Mouse (Mus musculus) MEL (cell line): ENCODE data around the gene Elk3. TPM values are rescaled to one million over a fixed set of nuclear protein-coding genes. Genes with fewer than 3 reads are reported as not detected.

Experiments
- DNase-seq: peaks from one replicate; pipeline ENCODE4 v3.0.0; 2011; ENCODE audit warnings: low read depth, low spot score
- H3K27ac ChIP-seq: 2 replicates; pipeline ENCODE4 v1.5.1; 2012; ENCODE audit warnings: low read depth, mild to moderate bottlenecking, control low read depth, low read length, moderate library complexity; ENCODE audit not compliant: control insufficient read depth
- H3K27me3 ChIP-seq, 2 experiments: fragments of 150-350 bp in 1 of 2; sonication (generic) in 1 of 2; 2 replicates each; pipeline ENCODE4 v1.6.1; 2012; ENCODE audit warnings: low read length in 2 of 2, mild to moderate bottlenecking in 2 of 2, improper control_type of control experiment in 1 of 2, moderate library complexity in 1 of 2; ENCODE audit not compliant: insufficient read depth in 2 of 2, control insufficient read depth in 1 of 2
- H3K36me3 ChIP-seq, 2 experiments: 2 replicates each; pipeline ENCODE4 v1.6.1; 2012 to 2014; ENCODE audit warnings: low read length in 2 of 2, improper control_type of control experiment in 1 of 2, inconsistent platforms in 1 of 2, mild to moderate bottlenecking in 1 of 2; ENCODE audit not compliant: insufficient read depth in 2 of 2, control insufficient read depth in 1 of 2
- H3K4me1 ChIP-seq, 2 experiments: fragments of 150-350 bp in 1 of 2; sonication (generic) in 1 of 2; 2 replicates each; pipeline ENCODE4 v1.6.1; 2012; ENCODE audit warnings: low read length in 2 of 2, improper control_type of control experiment in 1 of 2, mild to moderate bottlenecking in 1 of 2; ENCODE audit not compliant: insufficient read depth in 2 of 2, control insufficient read depth in 1 of 2
- H3K4me3 ChIP-seq, 2 experiments: fragments of 150-350 bp in 1 of 2; sonication (generic) in 1 of 2; 2 replicates each; pipeline ENCODE4 v1.5.1; 2012; ENCODE audit warnings: low read depth in 2 of 2, low read length in 2 of 2, mild to moderate bottlenecking in 2 of 2, moderate library complexity in 2 of 2, control low read depth in 1 of 2, improper control_type of control experiment in 1 of 2; ENCODE audit not compliant: control insufficient read depth in 1 of 2, insufficient read depth in 1 of 2
- H3K79me2 ChIP-seq: 2 replicates; pipeline ENCODE4 v1.6.1; 2012; ENCODE audit warnings: mild to moderate bottlenecking, low read length, moderate library complexity; ENCODE audit not compliant: control insufficient read depth, poor library complexity, insufficient read depth
- H3K9ac ChIP-seq: 2 replicates; pipeline ENCODE4 v1.6.1; 2012; ENCODE audit warnings: low read depth, mild to moderate bottlenecking, control low read depth, low read length, moderate library complexity; ENCODE audit not compliant: control insufficient read depth, poor library complexity, severe bottlenecking
- H3K9me3 ChIP-seq: fragments of 150-350 bp; sonication (generic); replicated peaks from 2 replicates; pipeline ENCODE4 v1.6.1; 2012; ENCODE audit warnings: mild to moderate bottlenecking, low read length, improper control_type of control experiment, moderate library complexity; ENCODE audit not compliant: insufficient read depth
- CHD1 ChIP-seq: IDR thresholded peaks from 2 replicates; pipeline ENCODE4 v1.6.1; 2012; ENCODE audit warnings: low read depth, mild to moderate bottlenecking, inconsistent platforms, low read length, improper control_type of control experiment
- CHD2 ChIP-seq: IDR thresholded peaks from 2 replicates; pipeline ENCODE4 v1.6.1; 2011; ENCODE audit warnings: low read length, improper control_type of control experiment
- CTCF ChIP-seq, 3 experiments: IDR thresholded peaks in 2 of 3; conservative IDR thresholded peaks in 1 of 3; 2 replicates each; pipeline ENCODE4 v1.5.1; 2011 to 2012; ENCODE audit warnings: low read length in 3 of 3, low read depth in 2 of 3, mild to moderate bottlenecking in 2 of 3, improper control_type of control experiment in 1 of 3, inconsistent platforms in 1 of 3, mixed read lengths in 1 of 3, moderate library complexity in 1 of 3; ENCODE audit not compliant: control insufficient read depth in 1 of 3, insufficient read depth in 1 of 3, poor library complexity in 1 of 3, severe bottlenecking in 1 of 3
- ELF1 ChIP-seq: IDR thresholded peaks from 2 replicates; pipeline ENCODE4 v1.6.1; 2014; ENCODE audit warnings: low read depth, mild to moderate bottlenecking, inconsistent platforms, low read length, improper control_type of control experiment, moderate library complexity
- EP300 ChIP-seq, 2 experiments: IDR thresholded peaks; 2 replicates each; pipeline ENCODE4 v1.6.1; 2011; ENCODE audit warnings: improper control_type of control experiment in 2 of 2, low read length in 2 of 2, low read depth in 1 of 2, mild to moderate bottlenecking in 1 of 2
- GABPA ChIP-seq: IDR thresholded peaks from 2 replicates; pipeline ENCODE4 v1.6.1; 2012; ENCODE audit warnings: low read depth, mild to moderate bottlenecking, inconsistent platforms, low read length, improper control_type of control experiment, moderate library complexity
- GATA1 ChIP-seq: IDR thresholded peaks from 2 replicates; pipeline ENCODE4 v1.6.1; 2011; ENCODE audit warnings: low read depth, low read length, improper control_type of control experiment
- HCFC1 ChIP-seq: IDR thresholded peaks from 2 replicates; pipeline ENCODE4 v1.6.1; 2012; ENCODE audit warnings: low read depth, mild to moderate bottlenecking, inconsistent platforms, low read length, improper control_type of control experiment, moderate library complexity
- MAFK ChIP-seq: IDR thresholded peaks from 2 replicates; pipeline ENCODE4 v1.6.1; 2011; ENCODE audit warnings: low read depth, mild to moderate bottlenecking, low read length, improper control_type of control experiment, borderline replicate concordance
- MAZ ChIP-seq: IDR thresholded peaks from 2 replicates; pipeline ENCODE4 v1.6.1; 2012; ENCODE audit warnings: low read depth, mild to moderate bottlenecking, inconsistent platforms, low read length, improper control_type of control experiment
- MXI1 ChIP-seq: IDR thresholded peaks from 2 replicates; pipeline ENCODE4 v1.6.1; 2011; ENCODE audit warnings: mild to moderate bottlenecking, low read depth, low read length, improper control_type of control experiment
- MYB ChIP-seq: IDR thresholded peaks from 2 replicates; pipeline ENCODE4 v1.6.1; 2011; ENCODE audit warnings: mild to moderate bottlenecking, low read depth, low read length, improper control_type of control experiment
- MYC ChIP-seq: IDR thresholded peaks from 2 replicates; pipeline ENCODE4 v1.6.1; 2011; ENCODE audit warnings: low read depth, mild to moderate bottlenecking, low read length, improper control_type of control experiment, moderate library complexity
- NELFE ChIP-seq: IDR thresholded peaks from 2 replicates; pipeline ENCODE4 v1.6.1; 2011; ENCODE audit warnings: low read depth, low read length, improper control_type of control experiment
- POLR2AphosphoS2 ChIP-seq: IDR thresholded peaks from 2 replicates; pipeline ENCODE4 v1.6.1; 2011; ENCODE audit warnings: low read length, improper control_type of control experiment
- TAL1 ChIP-seq: IDR thresholded peaks from 2 replicates; pipeline ENCODE4 v1.6.1; 2012; ENCODE audit warnings: mild to moderate bottlenecking, inconsistent platforms, low read length, moderate library complexity, mixed read lengths
- TCF12 ChIP-seq: IDR thresholded peaks from 2 replicates; pipeline ENCODE4 v1.6.1; 2014; ENCODE audit warnings: low read depth, mild to moderate bottlenecking, inconsistent platforms, low read length, improper control_type of control experiment, moderate library complexity
- ZNF384 ChIP-seq: IDR thresholded peaks from 2 replicates; pipeline ENCODE4 v1.6.1; 2012; ENCODE audit warnings: low read depth, mild to moderate bottlenecking, inconsistent platforms, low read length, improper control_type of control experiment
- polyA plus RNA-seq, 2 experiments: library from polyadenylated mRNA; stranded (reverse) in 1 of 2; unstranded in 1 of 2; fragments of >175 nt in 1 of 2; fragments of >200 nt in 1 of 2; gene quantifications; 2 replicates each; pipeline versions ENCODE4 v1.2.1 to v1.2.4; 2012; ENCODE audit warnings: low replicate concordance in 2 of 2, low read depth in 1 of 2; ENCODE audit not compliant: insufficient read length in 2 of 2, insufficient read depth in 1 of 2, missing spikeins in 1 of 2
- total RNA-seq: library from RNA; depleted of rRNA; stranded (reverse); fragments of 300-350 nt; gene quantifications from 2 replicates; pipeline ENCODE4 v1.2.3, GENCODE M21; 2012

Gene Elk3
- total and polyA plus RNA-seq, 3 experiments, result 1.0 to 6.3 TPM; not detected in 1

DNA sequence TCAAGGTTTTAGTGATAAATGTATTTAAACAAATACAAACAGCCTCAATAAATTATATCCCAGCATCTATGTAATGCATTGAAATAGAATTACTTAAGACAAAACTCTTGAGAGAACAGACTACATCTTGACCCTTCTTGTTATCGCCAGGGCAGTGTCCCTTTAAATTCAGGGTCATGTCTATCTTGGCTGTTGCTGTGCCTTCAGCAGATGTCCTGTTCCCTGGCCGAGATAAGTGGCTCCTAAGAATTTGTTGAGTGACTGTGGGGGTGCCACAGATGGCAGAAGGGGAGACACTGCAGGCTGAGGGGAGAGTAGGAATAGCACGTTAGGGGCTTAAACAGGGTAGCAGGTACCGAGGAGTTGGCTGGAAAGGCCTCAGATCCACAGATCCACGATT, 22.3 kb upstream of the Elk3 start:
- Histone ChIP-seq H3K36me3 (no peaks in the 10 kb centered on the region), H3K27ac (no peak overlapping the region), H3K4me1 (no peaks in the 10 kb centered on the region), H3K27me3 (no peaks in the 10 kb centered on the region), H3K9me3 (no peaks in the 10 kb centered on the region), H3K4me3 (no peak overlapping the region), H3K79me2 (no peaks in the 10 kb centered on the region), H3K9ac (no peak overlapping the region)
- TF ChIP-seq MYB (no peak), POLR2AphosphoS2 (no peak), MAZ (no peak), MXI1 (no peak), HCFC1 (no peak), MYC (no peak), NELFE (no peak), TCF12 (no peak), ZNF384 (no peak), CHD2 (no peak), GATA1 (no peak), CTCF (IDR thresholded peaks at IDR 0.05 in 2 of 3, conservative IDR thresholded peaks at IDR 0.05 in 1 of 3; ENCODE audit: control insufficient read depth in 1 of 3, insufficient read depth in 1 of 3, low read depth in 2 of 3, low read length in 3 of 3, poor library complexity in 1 of 3, severe bottlenecking in 1 of 3) (no peak)
- no peak for DNase-seq

DNA sequence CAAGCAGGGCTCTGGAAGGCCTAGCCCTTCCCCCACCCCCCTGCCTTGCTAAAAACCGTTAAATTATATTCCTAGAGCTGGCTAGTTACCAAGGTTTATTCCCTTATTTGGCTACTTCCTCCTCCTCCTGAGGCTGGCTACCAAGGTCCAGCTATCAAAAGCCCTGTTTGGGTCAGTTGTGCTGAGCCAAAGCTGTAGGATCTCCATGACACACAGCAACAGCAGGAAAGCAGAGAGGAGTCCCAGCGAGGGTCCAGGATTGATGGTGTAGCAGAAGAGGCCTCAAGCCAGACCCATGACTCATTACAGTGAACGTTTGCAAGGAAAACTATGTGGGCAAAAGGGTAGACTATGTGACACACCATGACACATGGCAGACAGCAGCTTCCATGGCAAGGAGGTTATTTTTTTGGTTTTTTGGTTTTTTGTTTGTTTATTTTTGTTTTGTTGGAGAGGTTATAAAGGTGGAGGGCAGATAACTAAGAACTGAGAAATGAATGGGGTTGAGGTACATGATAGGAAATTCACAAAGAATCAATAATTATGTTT, 21.4 kb upstream of the Elk3 start:
- no peaks in the 10 kb centered on the region for H3K79me2 ChIP-seq
- no peak for TF ChIP-seq EP300 (IDR thresholded peaks at IDR 0.05; ENCODE audit: low read depth in 1 of 2, low read length in 2 of 2)
- TF ChIP-seq ELF1, result no peak
- no peak for TF ChIP-seq POLR2AphosphoS2
- TF ChIP-seq GABPA, result no peak
- no peak for TF ChIP-seq MAFK
- no peak for TF ChIP-seq TCF12
- TF ChIP-seq TAL1, result no peak
- TF ChIP-seq CHD1, result no peak
- TF ChIP-seq MYB, result no peak
- TF ChIP-seq, all 39 proteins: peak for 0

More for the DNA sequence above, 21.4 kb upstream of the Elk3 start:
- no peak overlapping the region for H3K9ac ChIP-seq
- no peak overlapping the region for H3K4me3 ChIP-seq
- no peaks in the 10 kb centered on the region; a peak in 1 of 4 replicates for H3K27me3 ChIP-seq
- no peaks in the 10 kb centered on the region for H3K9me3 ChIP-seq
- no peaks in the 10 kb centered on the region for H3K36me3 ChIP-seq
- no peak for DNase-seq
- no peaks in the 10 kb centered on the region for H3K4me1 ChIP-seq
- H3K27ac ChIP-seq, result no peak overlapping the region
